Mouse (Mus musculus) regulatory T cell (primary cell): ENCODE data around the gene Krt39.

Experiments
- in situ Hi-C: fragments of 300-600 bp; cut with MboI, MseI; formaldehyde crosslinking; loops from one replicate; pipeline ENCODE4 v1.15.1; 2025; ENCODE audit warnings: high pct_unique_total_duplicates

The Krt39 gene

GRCm38 (mm10) chr11:99521288-99521860 lies at the start of gene Krt39:
Gene Krt39 (minus strand): TSS chr11:99521338.
- in situ Hi-C loops = no loop called here

- in situ Hi-C loops = no loop called here
Observed at GRCm38 (mm10) chr11:99566530-99566929, 45.4 kb upstream of the Krt39 start, which contains the start of gene Krtap3-1. Gene Krtap3-1 (minus strand): TSS chr11:99566630.

- in situ Hi-C loops = no loop called here
Observed at GRCm38 (mm10) chr11:99562580-99562979, 41.4 kb upstream of the Krt39 start.

- in situ Hi-C loops = no loop called here
Observed at GRCm38 (mm10) chr11:99559366-99559765, 38.2 kb upstream of the Krt39 start, which contains the start of gene Gm11939. Gene Gm11939 (minus strand): TSS chr11:99559466.

GRCm38 (mm10) chr11:99557976-99558745 lies 37.0 kb upstream of the Krt39 start:
- in situ Hi-C loops = no loop called here

GRCm38 (mm10) chr11:99556753-99557152 lies 35.6 kb upstream of the Krt39 start, which contains the start of gene Krtap3-2:
Gene Krtap3-2 (minus strand): TSS chr11:99556853.
- in situ Hi-C loops = no loop called here

GRCm38 (mm10) chr11:99556195-99556594 lies 35.1 kb upstream of the Krt39 start:
- in situ Hi-C loops = no loop called here

GRCm38 (mm10) chr11:99550765-99551164 lies 29.6 kb upstream of the Krt39 start, which contains the start of gene Krtap3-3:
Gene Krtap3-3 (minus strand): TSS chr11:99550865.
- in situ Hi-C loops = no loop called here

GRCm38 (mm10) chr11:99547892-99548291 lies 26.8 kb upstream of the Krt39 start:
- in situ Hi-C loops = no loop called here

GRCm38 (mm10) chr11:99539721-99540120 lies 18.6 kb upstream of the Krt39 start:
- in situ Hi-C loops = no loop called here

GRCm38 (mm10) chr11:99514098-99514497 lies 7.0 kb downstream of the Krt39 start:
- in situ Hi-C loops = no loop called here

GRCm38 (mm10) chr11:99500095-99500805 lies 20.9 kb downstream of the Krt39 start:
- in situ Hi-C loops = no loop called here

GRCm38 (mm10) chr11:99496460-99496859 lies 24.7 kb downstream of the Krt39 start:
- in situ Hi-C loops = no loop called here

- in situ Hi-C loops = no loop called here
Observed at GRCm38 (mm10) chr11:99494741-99495140, 26.4 kb downstream of the Krt39 start.

- in situ Hi-C loops = no loop called here
Observed at GRCm38 (mm10) chr11:99493574-99493850, 27.6 kb downstream of the Krt39 start.

- in situ Hi-C loops = no loop called here
Observed at GRCm38 (mm10) chr11:99492733-99493573, 28.2 kb downstream of the Krt39 start, which contains the start of gene Krt23. Gene Krt23 (minus strand): TSS chr11:99493137.

GRCm38 (mm10) chr11:99491040-99491439 lies 30.1 kb downstream of the Krt39 start:
- in situ Hi-C loops = no loop called here

GRCm38 (mm10) chr11:99490624-99491023 lies 30.5 kb downstream of the Krt39 start:
- in situ Hi-C loops = no loop called here

GRCm38 (mm10) chr11:99489233-99489632 lies 31.9 kb downstream of the Krt39 start:
- in situ Hi-C loops = no loop called here

GRCm38 (mm10) chr11:99474981-99475380 lies 46.2 kb downstream of the Krt39 start:
- in situ Hi-C loops = no loop called here

GRCm38 (mm10) chr11:99473433-99473832 lies 47.7 kb downstream of the Krt39 start:
- in situ Hi-C loops = no loop called here

- in situ Hi-C loops = no loop called here
Observed at GRCm38 (mm10) chr11:99472405-99472804, 48.7 kb downstream of the Krt39 start.
